Mouse (Mus musculus) liver, postnatal 0 days (tissue): ENCODE data around the gene Zfp91.

Experiments used
- CTCF ChIP-seq: sonication (generic); IDR thresholded peaks from 2 replicates; pipeline ENCODE4 v1.5.1; 2016; ENCODE audit warnings: antibody characterized with exemption, low read depth
- EP300 ChIP-seq: IDR thresholded peaks from 2 replicates; pipeline ENCODE4 v1.6.1; 2016; ENCODE audit warnings: antibody characterized with exemption, low read depth, mild to moderate bottlenecking

- no peak for TF ChIP-seq CTCF
- no peak for TF ChIP-seq EP300
Measured at GRCm38 (mm10) chr19:12806214-12806613, 10.3 kb upstream of the Zfp91 start.
